Mouse (Mus musculus): ENCODE measurements at regions not wholly inside any gene's neighbourhood (a gene's known extent, or its start where the extent isn't known, plus 50 kb on each side); places are given as distances from the start of the nearest gene placed in this dataset.

DNA sequence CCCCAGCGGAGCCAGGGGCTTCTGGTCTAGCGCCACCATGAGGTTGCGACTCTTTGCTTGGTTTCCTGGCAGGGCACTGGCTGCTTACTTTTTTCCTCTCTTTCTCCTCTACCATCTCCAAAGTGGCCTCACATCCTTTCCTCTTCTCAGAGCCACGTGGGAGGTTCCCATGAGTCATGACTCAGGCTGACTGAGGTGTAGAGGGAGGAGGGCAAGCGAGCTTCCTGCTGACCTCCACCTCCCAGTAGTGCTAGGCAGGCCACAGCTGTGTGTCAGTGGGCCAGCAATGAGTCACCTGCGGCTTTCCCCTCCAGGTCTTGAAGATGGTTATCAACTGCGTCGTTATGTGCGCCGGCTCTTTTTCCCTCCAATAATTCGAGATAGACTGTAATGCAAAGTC lies 123.6 kb downstream of the Gadd45g start:
- TF ChIP-seq CTCF (IDR thresholded peaks at IDR 0.05; ENCODE audit: extremely low read depth, insufficient read depth, insufficient read length, insufficient replicate concordance): no peak
- TF ChIP-seq POLR2A (IDR thresholded peaks at IDR 0.05; ENCODE audit: low read depth, low read length): no peak

All from spleen, adult 2 months (tissue).